Mouse (Mus musculus): ENCODE results near the gene Slc52a3.
"Not testable (repeated sequence)": the region's sequence is repeated elsewhere in the genome, so short reads cannot be mapped to it uniquely, and the experiment has no call there.

Slc52a3 gene

DNA sequence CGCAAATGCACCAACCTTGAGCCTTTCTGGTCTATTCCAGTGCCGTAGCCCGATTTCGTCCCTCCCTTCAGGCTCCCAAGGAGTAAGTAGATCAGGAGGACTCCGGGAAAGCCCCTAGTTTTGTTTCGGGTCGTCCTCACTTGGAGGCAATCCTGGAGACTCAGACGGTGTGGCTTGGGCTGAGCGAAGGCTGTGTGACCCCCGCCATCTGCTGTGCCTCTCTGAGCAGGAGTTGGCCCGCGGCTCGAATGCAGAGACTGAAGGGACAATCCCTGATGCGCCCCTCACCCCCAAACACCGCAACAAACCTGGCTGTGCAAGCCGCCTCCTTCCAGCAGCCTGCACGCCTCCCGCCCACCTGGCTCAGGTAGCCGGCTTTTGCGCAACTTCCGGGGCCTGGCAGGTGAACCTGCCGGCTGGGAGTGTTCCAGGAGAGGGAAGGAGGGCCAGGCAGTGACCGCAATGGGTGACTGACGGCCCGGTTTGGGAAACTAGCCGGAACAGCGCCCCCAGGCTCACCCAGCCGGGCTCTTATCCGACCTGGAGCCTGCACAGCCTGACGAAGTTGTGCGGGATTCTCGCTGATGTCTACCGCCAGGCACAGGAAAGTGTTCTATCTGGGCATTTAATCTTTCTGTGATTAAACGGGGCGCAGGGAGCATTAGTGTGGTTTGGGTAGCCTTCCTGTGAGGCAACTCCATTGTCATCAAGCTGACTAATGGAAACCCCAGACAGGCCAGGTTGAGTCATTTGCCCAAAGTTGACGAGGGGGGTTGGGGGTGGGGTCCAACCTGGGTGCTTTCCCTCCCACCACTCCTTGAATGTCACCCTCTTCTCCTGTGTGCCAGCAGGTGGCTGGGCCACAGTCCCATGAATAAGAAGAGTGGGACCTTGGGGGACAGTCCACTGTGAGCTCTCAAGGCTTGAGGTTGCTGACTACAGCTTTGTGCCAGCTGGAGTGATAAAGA, 22.4 kb upstream of the Slc52a3 start:
- DNase-seq (ENCODE audit: low spot score): no peak

GRCm38 (mm10) chr2:151975295-151975694, 21.0 kb upstream of the Slc52a3 start:
- no peak for DNase-seq (ENCODE audit: low spot score)

DNA sequence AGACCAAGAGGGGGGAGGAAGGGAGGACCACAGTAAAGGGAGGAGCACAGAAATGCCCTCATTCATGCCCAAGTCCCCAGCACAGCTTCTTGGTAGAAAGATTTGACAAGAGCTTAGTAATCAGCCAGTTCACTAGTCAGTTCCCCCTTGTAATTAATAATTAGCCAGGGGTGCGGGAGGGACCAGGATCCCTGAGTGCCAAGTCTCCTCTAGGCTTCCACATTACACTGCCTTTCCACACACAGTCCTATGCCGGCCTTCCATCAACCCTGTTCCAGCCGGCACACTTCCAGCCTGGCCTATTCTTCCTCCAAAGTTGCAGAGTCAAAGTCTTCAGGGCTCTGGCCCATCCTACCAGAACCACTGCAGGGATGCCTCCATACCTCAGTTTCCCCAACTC, 20.2 kb upstream of the Slc52a3 start:
- no peak for DNase-seq (ENCODE audit: low spot score)

GRCm38 (mm10) chr2:151977689-151978440, 18.4 kb upstream of the Slc52a3 start:
- no peak for DNase-seq (ENCODE audit: low spot score)

- no peak for DNase-seq (ENCODE audit: low spot score)
Observed at GRCm38 (mm10) chr2:151978494-151978893, 17.8 kb upstream of the Slc52a3 start.

GRCm38 (mm10) chr2:151979470-151980354, 16.6 kb upstream of the Slc52a3 start, which contains the start of gene Fam110a:
Fam110a (minus strand) TSS chr2:151980219.
- peak; percentile 77 for DNase-seq (ENCODE audit: low spot score)

- no peak for DNase-seq (ENCODE audit: low spot score)
Observed at GRCm38 (mm10) chr2:151980355-151980693, 16.0 kb upstream of the Slc52a3 start.

GRCm38 (mm10) chr2:151981268-151981667, 15.0 kb upstream of the Slc52a3 start:
- no peak for DNase-seq (ENCODE audit: low spot score)

- no peak for DNase-seq (ENCODE audit: low spot score)
Observed at GRCm38 (mm10) chr2:151982476-151982875, 13.8 kb upstream of the Slc52a3 start.

DNA sequence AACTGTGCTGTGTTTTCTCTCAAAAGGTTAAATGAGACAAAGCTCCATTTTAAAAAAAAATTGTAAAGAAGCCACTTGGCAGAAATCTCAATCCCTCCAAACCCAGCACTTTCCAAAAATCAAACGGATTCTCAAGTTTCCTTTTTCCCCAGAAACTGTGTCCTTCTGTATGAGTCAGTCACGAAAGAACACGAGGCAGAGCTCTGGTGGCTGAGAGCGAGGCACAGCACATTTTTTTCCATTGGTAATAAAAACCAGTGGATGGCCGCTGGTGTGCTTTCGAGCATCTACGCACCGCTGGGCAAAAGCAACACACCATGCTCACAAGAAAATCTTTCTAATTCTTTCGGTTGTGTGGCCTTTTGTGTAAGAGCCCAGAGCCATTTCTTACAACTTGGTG, 12.3 kb upstream of the Slc52a3 start:
- DNase-seq (ENCODE audit: low spot score): no peak

- DNase-seq (ENCODE audit: low spot score): no peak
Observed at GRCm38 (mm10) chr2:151985426-151986172, 10.7 kb upstream of the Slc52a3 start.

- DNase-seq (ENCODE audit: low spot score): no peak
Observed at GRCm38 (mm10) chr2:151986958-151987357, 9.4 kb upstream of the Slc52a3 start.

DNA sequence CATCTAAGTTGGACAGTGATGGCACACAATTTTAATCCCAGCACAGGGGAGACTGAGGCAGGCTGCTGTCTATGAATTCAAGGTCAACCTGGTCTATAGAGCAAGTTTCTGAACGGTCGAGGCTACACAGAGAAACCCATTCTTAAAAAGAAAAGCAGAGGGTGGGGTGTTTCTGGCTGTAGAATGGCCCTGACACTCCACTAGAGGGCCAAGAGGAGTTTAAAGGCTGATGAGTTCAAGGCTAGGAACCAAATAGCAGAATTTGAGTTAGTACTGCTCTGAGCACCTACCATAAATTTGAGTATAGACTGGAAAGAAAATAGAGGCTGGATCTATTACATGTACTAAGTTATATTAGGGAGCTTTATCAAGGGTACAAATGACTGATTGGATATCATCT, 7.3 kb upstream of the Slc52a3 start:
- DNase-seq (ENCODE audit: low spot score): no peak

DNA sequence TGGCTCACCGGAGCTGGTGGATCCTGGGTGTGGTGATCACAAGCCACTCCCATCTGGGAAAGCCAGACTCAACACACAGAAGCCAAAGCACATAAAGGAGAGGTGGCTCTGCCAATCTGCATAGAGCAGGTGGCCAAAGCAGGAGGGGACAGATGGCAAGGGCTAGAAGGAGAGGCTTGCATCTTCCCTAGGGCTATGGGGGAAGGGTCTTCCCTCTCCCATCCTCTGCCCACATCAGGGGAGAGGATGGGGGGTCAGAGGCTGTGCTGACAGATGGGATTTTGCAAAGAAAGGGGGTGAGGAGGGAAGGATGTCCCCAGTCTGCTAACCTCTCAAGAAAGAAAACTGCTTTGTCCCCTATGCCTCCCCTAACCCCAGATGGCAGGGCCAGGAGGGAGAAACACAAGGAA, 5.3 kb upstream of the Slc52a3 start:
- DNase-seq (ENCODE audit: low spot score): no peak

DNA sequence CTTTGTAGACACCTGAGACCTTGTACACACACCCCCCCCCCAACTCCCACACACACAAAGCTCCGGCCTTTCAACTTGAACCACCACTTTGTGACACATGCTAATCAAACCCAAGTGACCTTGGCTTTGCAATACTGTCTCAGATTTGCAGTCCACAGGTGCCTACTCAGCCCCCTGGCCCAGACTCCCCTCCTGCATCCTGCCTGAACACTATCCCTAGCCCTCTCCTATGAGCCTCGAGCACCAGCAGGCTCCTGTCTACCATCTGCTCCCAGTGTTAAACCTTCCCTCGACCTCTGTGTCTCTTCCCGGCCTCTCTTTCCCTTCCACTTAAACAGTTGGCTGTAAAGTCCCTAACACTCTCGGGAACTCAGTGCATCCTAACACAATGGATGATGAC, 4.9 kb upstream of the Slc52a3 start:
- DNase-seq (ENCODE audit: low spot score): no peak

GRCm38 (mm10) chr2:151994350-151995122, 1.8 kb upstream of the Slc52a3 start:
- peak; percentile 53 for DNase-seq (ENCODE audit: low spot score)

DNA sequence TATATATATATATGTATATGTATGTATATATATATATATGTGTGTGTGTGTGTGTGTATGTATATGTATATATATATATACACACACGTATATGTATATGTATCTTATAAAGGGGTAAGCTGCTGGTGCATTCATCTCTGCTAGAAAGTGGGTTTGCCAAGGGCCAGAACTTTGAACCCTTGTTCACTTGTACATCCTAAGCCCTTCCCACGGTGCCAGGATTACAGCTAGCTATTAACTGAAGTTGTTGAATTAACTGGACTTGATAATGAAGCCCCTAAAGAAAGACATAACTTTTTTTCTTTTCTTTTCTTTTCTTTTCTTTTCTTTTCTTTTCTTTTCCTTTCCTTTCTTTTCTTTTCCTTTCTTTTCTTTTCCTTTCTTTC, 872 bp downstream of the Slc52a3 start:
- not testable (repeated sequence) for DNase-seq (ENCODE audit: low spot score)

DNA sequence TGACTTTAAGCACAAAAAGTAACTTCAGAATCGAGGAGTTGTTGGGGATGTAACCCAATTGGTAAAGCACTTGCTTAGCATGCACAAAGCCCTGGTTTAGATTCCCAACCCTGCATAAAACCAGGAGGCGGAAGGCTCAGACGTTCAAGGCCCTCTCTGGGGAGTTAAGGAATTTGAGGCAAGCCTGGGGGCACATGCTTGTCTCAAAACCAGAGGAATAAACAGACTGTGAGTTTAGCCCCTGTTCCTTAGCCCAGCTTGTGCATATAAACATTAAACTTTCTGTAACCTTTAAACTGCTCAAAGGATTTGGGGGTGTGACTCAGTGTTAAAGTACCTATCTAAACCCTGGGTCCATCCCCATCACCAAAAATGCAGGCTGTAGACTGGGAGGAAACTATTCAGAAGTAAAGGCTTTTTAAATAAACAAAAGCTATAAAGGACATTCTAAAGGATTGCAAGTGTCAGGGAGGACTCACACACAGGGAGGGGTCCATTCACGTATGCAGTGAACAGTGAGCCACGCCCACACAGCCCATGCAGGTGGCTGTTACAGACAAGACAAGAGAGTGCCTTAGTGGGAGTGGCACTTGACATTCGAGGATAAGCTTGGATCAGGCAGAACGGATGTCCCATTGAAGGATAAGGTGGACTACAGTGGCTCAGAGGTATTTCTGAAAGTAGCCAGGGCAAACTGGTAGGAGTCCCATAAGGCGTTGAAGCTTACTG, 1.6 kb downstream of the Slc52a3 start:
- DNase-seq (ENCODE audit: low spot score): no peak

GRCm38 (mm10) chr2:151998505-151998899, 2.2 kb downstream of the Slc52a3 start:
- DNase-seq (ENCODE audit: low spot score): no peak

DNA sequence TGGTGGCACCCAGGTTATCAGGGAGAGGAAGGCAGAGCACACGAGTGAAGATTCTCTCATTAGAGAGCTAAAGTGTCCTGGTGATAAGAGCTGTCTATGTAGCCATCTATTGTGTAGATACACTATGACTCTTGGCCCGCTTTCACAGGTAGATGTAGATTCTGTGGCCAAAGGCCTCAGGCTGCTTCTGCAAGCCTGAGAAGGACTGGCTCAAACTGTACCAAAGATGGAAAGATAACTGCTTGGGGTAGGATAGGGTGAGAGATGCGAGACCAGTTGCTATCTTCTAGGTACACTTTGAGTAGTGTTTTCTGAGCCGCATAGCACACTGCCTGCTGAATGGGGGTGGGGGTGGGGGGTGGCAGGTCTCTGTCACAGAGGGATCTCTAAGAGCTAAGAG, 2.6 kb downstream of the Slc52a3 start:
- no peak for DNase-seq (ENCODE audit: low spot score)

Measured in ovary, postnatal 10 days (tissue).